Mouse (Mus musculus) thymus, adult 2 months (tissue): Measurements from ENCODE around the gene Fsd1.

Experiments used
- CTCF ChIP-seq: fragments of 200-500 bp; IDR thresholded peaks from 2 replicates; pipeline ENCODE4 v1.5.1; 2012; ENCODE audit warnings: mild to moderate bottlenecking, control low read depth, low read length, moderate library complexity, borderline replicate concordance; ENCODE audit not compliant: control insufficient read depth, poor library complexity, insufficient read depth; ENCODE audit errors: extremely low read depth
- POLR2A ChIP-seq: fragments of 200-500 bp; IDR thresholded peaks from 2 replicates; pipeline ENCODE4 v1.6.1; 2012; ENCODE audit warnings: mild to moderate bottlenecking, low read length, control low read depth, moderate library complexity; ENCODE audit not compliant: control insufficient read depth, poor library complexity, insufficient read depth; ENCODE audit errors: extremely low read depth

DNA sequence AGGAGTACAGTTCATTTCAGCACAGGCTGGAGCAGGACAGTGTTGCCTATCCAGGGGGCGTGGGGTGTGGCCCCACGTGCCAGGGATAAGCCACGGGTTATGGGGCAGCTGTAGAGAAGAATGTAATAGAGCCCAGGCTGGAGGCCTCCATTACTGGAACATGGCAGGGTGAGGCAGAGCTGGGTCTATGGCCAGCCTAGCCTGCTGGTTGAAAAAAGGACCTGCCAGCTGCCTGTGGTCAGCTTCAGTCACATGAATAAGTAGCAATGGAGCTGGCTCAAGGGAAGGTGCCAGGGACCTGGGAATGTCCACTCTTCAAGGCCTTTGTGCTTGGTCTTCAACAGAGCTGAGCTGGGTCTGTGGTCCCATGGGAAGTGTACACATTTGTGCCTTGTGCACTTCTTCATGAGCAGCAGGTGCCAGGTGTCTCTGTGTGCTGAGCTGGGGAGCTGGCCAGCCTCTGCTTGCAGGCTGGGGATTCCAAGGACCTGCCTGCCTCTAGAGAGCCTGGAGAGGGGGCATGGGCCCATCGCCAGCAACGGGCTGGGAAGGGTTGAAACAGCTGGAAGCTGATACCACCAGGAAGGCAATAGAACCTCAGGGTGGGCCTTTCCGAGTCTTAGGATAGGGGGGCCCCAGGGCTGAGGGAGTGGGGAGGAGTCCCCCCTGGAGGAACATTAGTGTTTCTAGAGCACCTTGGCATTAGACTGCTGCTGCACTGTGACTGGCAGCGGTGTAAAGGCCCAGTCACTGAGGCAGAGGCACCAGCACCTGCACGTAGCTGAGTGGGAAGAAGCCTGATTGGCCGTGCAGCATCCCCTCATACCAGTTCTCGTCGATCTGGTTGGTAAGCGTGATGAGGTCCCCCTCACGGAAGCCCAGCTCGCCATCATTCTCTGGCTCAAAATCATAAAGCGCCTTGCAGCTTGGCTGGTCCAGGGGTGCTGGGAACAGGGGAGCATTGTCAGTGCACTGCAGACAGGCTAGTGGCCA, 30.8 kb downstream of the Fsd1 start:
- TF ChIP-seq CTCF = no peak
- TF ChIP-seq POLR2A = no peak
